Mouse (Mus musculus) 416B (cell line): Measurements from ENCODE around the gene Mef2d.

Experiments
- DNase-seq: peaks from one replicate; pipeline ENCODE4 v3.0.0; 2011; ENCODE audit warnings: low read depth

Mef2d gene

GRCm38 (mm10) chr3:88181374-88181773 lies 39.2 kb downstream of the Mef2d start:
- no peak for DNase-seq

- peak; percentile 34 for DNase-seq
Measured at GRCm38 (mm10) chr3:88186424-88186823, 44.3 kb downstream of the Mef2d start.

- peak; percentile 60 for DNase-seq
Measured at GRCm38 (mm10) chr3:88191146-88191545, 49.0 kb downstream of the Mef2d start.

- peak; percentile 58 for DNase-seq
Measured at GRCm38 (mm10) chr3:88191820-88192616, 49.8 kb downstream of the Mef2d start.

GRCm38 (mm10) chr3:88197741-88198504 lies 55.8 kb downstream of the Mef2d start:
- DNase-seq, result no peak

- no peak for DNase-seq
Measured at GRCm38 (mm10) chr3:88198505-88199020, 56.4 kb downstream of the Mef2d start.

GRCm38 (mm10) chr3:88199541-88200110 lies 57.5 kb downstream of the Mef2d start:
- no peak for DNase-seq

- DNase-seq, result no peak
Measured at GRCm38 (mm10) chr3:88200161-88200971, 58.2 kb downstream of the Mef2d start.

GRCm38 (mm10) chr3:88200972-88201330 lies 58.8 kb downstream of the Mef2d start:
- DNase-seq, result no peak

GRCm38 (mm10) chr3:88201640-88202039 lies 59.5 kb downstream of the Mef2d start:
- DNase-seq, result no peak

- no peak for DNase-seq
Measured at GRCm38 (mm10) chr3:88202986-88203385, 60.8 kb downstream of the Mef2d start.

- DNase-seq, result no peak
Measured at GRCm38 (mm10) chr3:88203456-88203855, 61.3 kb downstream of the Mef2d start.

- DNase-seq, result no peak
Measured at GRCm38 (mm10) chr3:88203999-88204700, 62.0 kb downstream of the Mef2d start.

GRCm38 (mm10) chr3:88204751-88205150 lies 62.6 kb downstream of the Mef2d start:
- DNase-seq, result no peak

GRCm38 (mm10) chr3:88205176-88205562 lies 63.0 kb downstream of the Mef2d start:
- DNase-seq, result no peak

GRCm38 (mm10) chr3:88205563-88206491 lies 63.7 kb downstream of the Mef2d start:
- no peak for DNase-seq

GRCm38 (mm10) chr3:88206500-88206899 lies 64.3 kb downstream of the Mef2d start:
- DNase-seq, result no peak

- no peak for DNase-seq
Measured at GRCm38 (mm10) chr3:88206901-88207371, 64.8 kb downstream of the Mef2d start.

GRCm38 (mm10) chr3:88207451-88208100 lies 65.4 kb downstream of the Mef2d start:
- no peak for DNase-seq
